Mouse (Mus musculus) kidney, postnatal 0 days (tissue): ENCODE measurements at regions not wholly inside any gene's neighbourhood (a gene's known extent, or its start where the extent isn't known, plus 50 kb on each side); places are given as distances from the start of the nearest gene placed in this dataset.
A peak's percentile ranks its signal among the peaks of the same experiment; 100 is the strongest.

Experiments used
- ATAC-seq: fragments of 200-750 bp; cut with Nextera tagmentation; replicated peaks from 2 replicates; pipeline ENCODE4 v1.8.0; 2017; ENCODE audit warnings: low read depth, moderate number of reproducible peaks, moderate TSS enrichment, moderate library complexity; ENCODE audit not compliant: low FRiP score
- DNase-seq: peaks from one replicate; pipeline ENCODE4 v3.0.0-alpha.2; 2016; ENCODE audit warnings: low spot score
- H3K27ac ChIP-seq: fragments of 300-500 bp; sonication (generic); 2 replicates; pipeline ENCODE4 v1.5.1; 2014; ENCODE audit warnings: mild to moderate bottlenecking
- H3K27me3 ChIP-seq: fragments of 300-500 bp; sonication (generic); 2 replicates; pipeline ENCODE4 v1.6.1; 2014; ENCODE audit warnings: low read length, mixed read lengths; ENCODE audit not compliant: insufficient read depth
- H3K36me3 ChIP-seq: fragments of 300-500 bp; sonication (generic); 2 replicates; pipeline ENCODE4 v1.6.1; 2014; ENCODE audit warnings: low read length, mixed read lengths; ENCODE audit not compliant: insufficient read depth
- H3K4me1 ChIP-seq: fragments of 300-500 bp; sonication (generic); replicated peaks from 2 replicates; pipeline ENCODE4 v1.6.1; 2014; ENCODE audit warnings: antibody characterized with exemption, low read length, mixed read lengths; ENCODE audit not compliant: insufficient read depth
- H3K4me2 ChIP-seq: fragments of 300-500 bp; sonication (generic); 2 replicates; pipeline ENCODE4 v1.6.1; 2014; ENCODE audit warnings: mild to moderate bottlenecking, low read length, moderate library complexity, mixed read lengths
- H3K4me3 ChIP-seq: fragments of 300-500 bp; sonication (generic); replicated peaks from 2 replicates; pipeline ENCODE4 v1.5.1; 2014; ENCODE audit warnings: low read depth, low read length
- H3K9ac ChIP-seq: fragments of 300-500 bp; sonication (generic); 2 replicates; pipeline ENCODE4 v1.6.1; 2014; ENCODE audit warnings: low read depth, low read length
- H3K9me3 ChIP-seq: fragments of 300-500 bp; sonication (generic); replicated peaks from 2 replicates; pipeline ENCODE4 v1.6.1; 2016; ENCODE audit warnings: low read length, inconsistent platforms, mixed read lengths
- CTCF ChIP-seq: IDR thresholded peaks from 2 replicates; pipeline ENCODE4 v1.5.1; 2016; ENCODE audit warnings: antibody characterized with exemption, low read depth, mild to moderate bottlenecking, moderate library complexity
- WGBS: fragments of 180-500 bp; shearing (Covaris S2); extraction: QIAGEN DNeasy Blood & Tissue Kit; methylation state at CpG from one replicate; pipeline ENCODE4 v1.1.7; 2014; 5-methylcytosine and 5-hydroxymethylcytosine counted together

DNA sequence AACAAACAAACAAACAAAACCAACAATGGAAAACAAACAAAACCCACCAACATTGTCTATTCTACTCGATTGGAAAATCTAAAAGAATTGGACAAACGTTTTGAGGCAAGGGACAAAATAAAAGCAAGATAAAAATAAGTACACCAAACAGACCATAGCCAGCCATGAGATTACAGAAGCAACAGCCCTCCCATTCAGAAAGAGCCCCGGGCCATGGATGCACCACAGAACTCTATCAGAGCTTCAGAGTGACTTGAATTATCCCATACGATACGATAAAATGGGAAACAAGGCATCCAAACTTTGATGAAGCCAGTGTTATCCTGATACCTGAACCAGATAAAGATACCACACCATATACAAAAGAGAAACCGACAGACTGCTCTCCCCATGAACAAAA is 68.7 kb downstream of the Npepl1 start:
- no peak overlapping the region for H3K4me2 ChIP-seq
- no peak overlapping the region for H3K4me3 ChIP-seq
- DNase-seq, result no peak
- no peak overlapping the region for H3K9ac ChIP-seq
- H3K27ac ChIP-seq, result no peak overlapping the region
- H3K9me3 ChIP-seq, result no peaks in the 10 kb centered on the region
- whole genome bisulfite sequencing, result 80% methylated on average over 6 of the region's 6 CpGs
- no peaks in the 10 kb centered on the region for H3K27me3 ChIP-seq
- no peak for ATAC-seq
- no peaks in the 10 kb centered on the region for H3K36me3 ChIP-seq
- no peak for TF ChIP-seq CTCF
- H3K4me1 ChIP-seq, result no peaks in the 10 kb centered on the region

DNA sequence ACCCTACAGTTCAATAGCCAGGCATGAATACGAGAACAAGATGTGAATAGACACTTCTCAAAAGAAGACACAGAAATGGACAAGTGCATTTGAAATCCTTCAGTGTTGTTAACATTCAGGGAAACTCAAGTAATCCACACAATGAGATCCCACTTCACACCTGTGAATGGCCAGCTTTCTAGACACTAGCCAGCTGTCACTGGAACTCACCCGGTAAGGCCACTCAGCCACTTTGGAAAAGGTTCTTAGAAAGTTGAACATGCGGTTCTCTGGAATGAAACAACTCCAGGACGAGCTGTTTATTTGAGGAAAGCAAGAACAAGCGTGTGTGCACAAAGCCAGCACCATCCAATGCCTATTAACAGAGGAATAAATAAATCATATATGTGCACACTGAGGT is 74.6 kb downstream of the Npepl1 start:
- H3K9ac ChIP-seq, result no peak overlapping the region
- H3K4me1 ChIP-seq, result no peaks in the 10 kb centered on the region
- no peaks in the 10 kb centered on the region for H3K27me3 ChIP-seq
- H3K9me3 ChIP-seq, result no peaks in the 10 kb centered on the region
- TF ChIP-seq CTCF, result no peak
- no peak for ATAC-seq
- WGBS, result 80% methylated on average over 5 of the region's 5 CpGs
- no peak overlapping the region for H3K4me3 ChIP-seq
- DNase-seq, result no peak
- H3K27ac ChIP-seq, result no peak overlapping the region
- H3K36me3 ChIP-seq, result no peaks in the 10 kb centered on the region
- no peak overlapping the region for H3K4me2 ChIP-seq

DNA sequence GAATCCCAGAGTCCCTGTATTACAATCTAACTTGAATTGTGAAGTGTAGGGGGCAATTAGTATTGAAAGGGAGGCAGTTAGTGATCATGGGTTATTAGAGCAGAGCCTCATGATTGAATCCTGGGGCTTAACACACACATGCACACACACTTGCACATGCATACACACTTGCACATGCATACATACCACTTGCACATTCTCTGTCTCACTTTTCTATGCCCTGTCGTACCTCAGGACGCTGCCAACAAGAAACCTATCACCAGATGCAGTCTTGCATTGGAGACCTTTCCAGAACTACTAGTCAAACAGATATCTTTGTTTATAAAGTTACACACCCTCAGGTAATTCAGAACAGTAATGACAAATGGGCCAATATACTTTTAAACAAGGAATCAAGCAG is 80.9 kb downstream of the Npepl1 start:
- TF ChIP-seq CTCF, result no peak
- WGBS, result 88% methylated on average over 2 of the region's 2 CpGs
- H3K36me3 ChIP-seq, result no peaks in the 10 kb centered on the region
- H3K4me2 ChIP-seq, result no peak overlapping the region
- H3K9me3 ChIP-seq, result no peaks in the 10 kb centered on the region
- H3K27me3 ChIP-seq, result no peaks in the 10 kb centered on the region
- DNase-seq (no peak), ATAC-seq (no peak)
- no peaks in the 10 kb centered on the region for H3K4me1 ChIP-seq
- no peak overlapping the region for H3K9ac ChIP-seq
- H3K27ac ChIP-seq, result no peak overlapping the region
- H3K4me3 ChIP-seq, result no peak overlapping the region

DNA sequence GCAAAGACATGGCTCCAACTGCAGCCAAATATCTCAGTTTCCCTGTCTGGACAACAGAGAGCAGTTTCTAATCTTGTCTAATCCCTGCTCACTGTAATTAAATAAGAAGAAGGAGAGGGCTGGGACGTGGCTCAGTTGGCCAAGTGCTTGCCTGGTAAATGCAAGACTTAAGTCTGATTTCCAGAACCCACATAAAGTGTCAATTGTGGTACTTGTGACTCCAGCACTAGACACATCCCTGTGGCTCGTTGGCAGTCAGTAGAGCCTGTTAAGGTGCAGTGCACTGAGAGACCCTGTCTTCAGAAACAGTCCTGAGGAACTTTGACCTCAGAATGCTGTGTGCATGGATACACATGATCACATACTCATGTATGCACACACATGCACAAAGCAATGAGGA is 81.4 kb downstream of the Npepl1 start:
- Histone ChIP-seq H3K4me2 (no peak overlapping the region), H3K27me3 (no peaks in the 10 kb centered on the region), H3K4me3 (no peak overlapping the region), H3K27ac (no peak overlapping the region), H3K36me3 (no peaks in the 10 kb centered on the region), H3K9me3 (no peaks in the 10 kb centered on the region), H3K9ac (no peak overlapping the region), H3K4me1 (no peaks in the 10 kb centered on the region)
- ATAC-seq, result no peak
- WGBS, result 83% methylated on average over 2 of the region's 2 CpGs
- TF ChIP-seq CTCF, result no peak
- no peak for DNase-seq

DNA sequence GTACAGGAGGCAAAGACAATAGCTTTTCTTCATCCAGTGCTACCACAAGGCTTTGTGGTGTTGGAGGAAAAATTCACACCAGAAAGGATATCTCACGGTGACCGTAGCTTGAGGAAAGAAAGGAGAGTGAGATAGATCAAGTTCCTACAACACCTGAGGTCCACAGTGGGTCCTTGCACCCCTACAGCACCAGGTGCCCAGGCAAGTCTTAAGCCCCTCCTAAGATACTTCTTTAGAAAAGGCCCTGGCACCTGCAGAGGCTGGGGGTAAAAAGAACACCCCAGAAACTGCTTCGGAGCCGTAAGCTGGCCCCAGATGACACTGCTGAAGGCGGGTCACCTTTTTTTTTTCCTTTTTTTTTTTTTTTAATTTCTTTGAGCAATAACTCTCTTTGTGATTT is 81.9 kb downstream of the Npepl1 start:
- H3K27ac ChIP-seq, result no peak overlapping the region
- DNase-seq, result no peak
- no peak overlapping the region for H3K4me3 ChIP-seq
- 84% methylated on average over 5 of the region's 5 CpGs for WGBS
- no peak for ATAC-seq
- no peak overlapping the region for H3K4me2 ChIP-seq
- H3K9me3 ChIP-seq, result no peaks in the 10 kb centered on the region
- no peaks in the 10 kb centered on the region for H3K27me3 ChIP-seq
- H3K9ac ChIP-seq, result no peak overlapping the region
- no peaks in the 10 kb centered on the region for H3K36me3 ChIP-seq
- no peaks in the 10 kb centered on the region for H3K4me1 ChIP-seq
- no peak for TF ChIP-seq CTCF

DNA sequence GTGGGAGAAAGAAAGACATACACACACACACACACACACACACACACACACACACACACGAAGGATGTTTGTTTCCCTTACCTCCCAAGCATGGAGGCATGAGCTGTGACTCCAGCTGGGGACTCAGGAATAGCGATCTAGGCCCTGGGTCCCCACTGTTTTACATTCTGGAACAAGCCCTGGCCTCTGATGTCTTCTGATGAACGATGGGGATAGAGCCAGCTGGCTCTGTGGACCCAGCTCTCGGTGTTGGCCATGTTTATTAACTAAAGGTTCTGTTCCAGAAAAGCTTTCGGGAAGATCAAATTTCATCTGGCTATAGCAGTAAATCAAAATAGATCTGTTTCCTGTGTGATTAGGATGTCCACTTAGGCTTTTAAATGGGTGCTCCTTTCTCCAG is 83.4 kb downstream of the Npepl1 start:
- DNase-seq, result peak; percentile 46
- Histone ChIP-seq H3K4me3 (no peak overlapping the region), H3K9me3 (no peaks in the 10 kb centered on the region), H3K27me3 (no peaks in the 10 kb centered on the region), H3K27ac (no peak overlapping the region), H3K4me2 (no peak overlapping the region), H3K36me3 (no peaks in the 10 kb centered on the region), H3K4me1 (no peaks in the 10 kb centered on the region), H3K9ac (no peak overlapping the region)
- WGBS, result 51% methylated on average over 5 of the region's 5 CpGs
- no peak for TF ChIP-seq CTCF
- no peak for ATAC-seq

DNA sequence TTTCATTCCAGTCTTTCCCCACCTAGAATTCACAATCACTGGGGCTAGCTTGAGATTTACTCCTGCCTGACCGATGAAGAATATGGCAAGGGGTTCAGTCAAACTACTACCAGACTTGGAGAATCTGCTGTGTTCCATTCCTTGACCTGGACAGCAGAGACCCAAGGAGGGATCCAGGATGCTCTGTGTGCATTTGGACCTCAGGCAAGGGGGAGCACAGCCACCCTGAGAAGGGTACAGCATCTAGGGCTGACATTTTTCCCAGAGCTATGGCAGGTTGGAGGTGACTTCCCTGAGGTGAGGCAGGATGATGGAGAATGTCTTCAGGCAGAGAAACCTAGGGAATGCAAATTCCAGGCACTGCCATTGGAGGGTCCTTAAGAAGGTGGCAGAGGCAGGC is 85.5 kb downstream of the Npepl1 start:
- TF ChIP-seq CTCF, result no peak
- Histone ChIP-seq H3K27me3 (no peaks in the 10 kb centered on the region), H3K4me3 (no peak overlapping the region), H3K36me3 (no peaks in the 10 kb centered on the region), H3K27ac (no peak overlapping the region), H3K9me3 (no peaks in the 10 kb centered on the region), H3K4me1 (no peaks in the 10 kb centered on the region), H3K9ac (no peak overlapping the region), H3K4me2 (no peak overlapping the region)
- DNase-seq, result no peak
- 92% methylated on average over 1 of the region's 1 CpGs for WGBS
- ATAC-seq, result no peak
